Mouse (Mus musculus): ENCODE data around the gene Cers5. TPM values are rescaled to one million over a fixed set of nuclear protein-coding genes. Genes with fewer than 3 reads are reported as not detected.
"Not testable (repeated sequence)": the region's sequence is repeated elsewhere in the genome, so short reads cannot be mapped to it uniquely, and the experiment has no call there.

Cers5 gene
- 57.8 and 59.6 TPM in 2 replicates for polyA plus RNA-seq (2014; fragmentation: Nextera tagmentation; extraction: Ambion mirVana)

GRCm38 (mm10) chr15:99772881-99772924 is at the start of gene Cers5:
Gene Cers5, minus strand, starts transcription at chr15:99772885.
- peak within 1 kb of the TSS; percentile 90 for H3K4me2 ChIP-seq
- peak within 1 kb of the TSS; percentile 81 for H3K4me3 ChIP-seq (ENCODE audit: low read depth, low read length)
- not testable (repeated sequence) for H3K4me1 ChIP-seq (ENCODE audit: control insufficient read depth, insufficient read depth, low read length); H3K9me3 ChIP-seq (ENCODE audit: control insufficient read depth, low read length); DNase-seq (ENCODE audit: low spot score, missing footprints); ATAC-seq (ENCODE audit: low FRiP score); H3K27me3 ChIP-seq (ENCODE audit: control insufficient read depth, insufficient read depth, low read length); H3K36me3 ChIP-seq (ENCODE audit: control insufficient read depth, insufficient read depth, low read length)
- peak within 1 kb of the TSS; percentile 91 for H3K9ac ChIP-seq (ENCODE audit: low read length)
- H3K27ac ChIP-seq (ENCODE audit: low read depth, low read length) = peak within 1 kb of the TSS; percentile 85

DNA sequence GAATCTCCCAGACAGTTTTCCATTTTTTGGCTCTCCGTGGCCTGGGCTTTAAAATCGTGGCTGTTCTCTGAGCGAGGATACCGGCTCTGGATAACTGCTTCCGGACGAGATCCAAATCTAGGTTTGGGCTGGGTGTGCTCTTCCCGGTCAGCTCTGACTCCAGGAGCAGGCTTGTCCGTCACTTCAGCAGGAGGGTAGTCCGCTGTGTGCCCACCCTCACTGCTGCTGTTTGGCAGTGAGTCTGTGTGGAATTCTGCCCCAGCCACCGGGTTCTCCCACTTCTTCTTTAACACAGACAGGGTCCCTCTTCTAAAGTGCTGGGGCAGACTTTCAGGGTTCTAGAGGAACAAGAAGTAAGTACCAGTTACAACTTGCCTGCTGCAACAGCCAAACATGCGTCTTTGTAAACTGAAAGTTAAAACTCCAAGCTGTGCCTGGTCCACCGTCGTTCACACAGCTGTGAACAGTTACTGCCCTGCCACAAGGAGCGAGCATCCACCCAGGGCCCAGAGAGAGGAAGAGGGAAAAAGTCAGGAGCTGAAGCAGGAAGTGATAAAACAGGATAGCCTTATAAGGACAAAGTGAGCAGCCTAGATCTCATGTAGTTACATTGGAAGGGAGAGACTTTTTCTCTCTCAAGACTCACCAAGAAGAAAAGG is 47.1 kb upstream of the Cers5 start:
- no peaks in the 10 kb centered on the region for H3K36me3 ChIP-seq (ENCODE audit: control insufficient read depth, insufficient read depth, low read length)
- peak overlapping the region; percentile 83 for H3K27ac ChIP-seq (ENCODE audit: low read depth, low read length)
- H3K9me3 ChIP-seq (ENCODE audit: control insufficient read depth, low read length) = no peaks in the 10 kb centered on the region
- peak overlapping the region; percentile 8; the same call in 1 of the 2 replicates for H3K4me2 ChIP-seq
- DNase-seq (ENCODE audit: low spot score, missing footprints) (no peak), ATAC-seq (ENCODE audit: low FRiP score) (no peak)
- H3K4me1 ChIP-seq (ENCODE audit: control insufficient read depth, insufficient read depth, low read length) = peaks cover 25% of the 10 kb centered on the region
- H3K9ac ChIP-seq (ENCODE audit: low read length) = peak overlapping the region; percentile 52
- no peaks in the 10 kb centered on the region for H3K27me3 ChIP-seq (ENCODE audit: control insufficient read depth, insufficient read depth, low read length)
- WGBS = 70% methylated on average over 14 of the region's 14 CpGs
- no peak overlapping the region; the same call in 1 of the 2 replicates for H3K4me3 ChIP-seq (ENCODE audit: low read depth, low read length)

- Histone ChIP-seq H3K4me2 (peak overlapping the region; percentile 26), H3K9ac (ENCODE audit: low read length) (peak overlapping the region; percentile 52), H3K4me3 (ENCODE audit: low read depth, low read length) (no peak overlapping the region), H3K36me3 (ENCODE audit: control insufficient read depth, insufficient read depth, low read length) (no peaks in the 10 kb centered on the region), H3K27ac (ENCODE audit: low read depth, low read length) (peak overlapping the region; percentile 83), H3K9me3 (ENCODE audit: control insufficient read depth, low read length) (no peaks in the 10 kb centered on the region), H3K4me1 (ENCODE audit: control insufficient read depth, insufficient read depth, low read length) (peaks cover 25% of the 10 kb centered on the region), H3K27me3 (ENCODE audit: control insufficient read depth, insufficient read depth, low read length) (no peaks in the 10 kb centered on the region)
- WGBS = 38% methylated on average over 6 of the region's 6 CpGs
- ATAC-seq (ENCODE audit: low FRiP score) (no peak), DNase-seq (ENCODE audit: low spot score, missing footprints) (peak; percentile 92)
Observed at GRCm38 (mm10) chr15:99819109-99819440, 46.4 kb upstream of the Cers5 start.

DNA sequence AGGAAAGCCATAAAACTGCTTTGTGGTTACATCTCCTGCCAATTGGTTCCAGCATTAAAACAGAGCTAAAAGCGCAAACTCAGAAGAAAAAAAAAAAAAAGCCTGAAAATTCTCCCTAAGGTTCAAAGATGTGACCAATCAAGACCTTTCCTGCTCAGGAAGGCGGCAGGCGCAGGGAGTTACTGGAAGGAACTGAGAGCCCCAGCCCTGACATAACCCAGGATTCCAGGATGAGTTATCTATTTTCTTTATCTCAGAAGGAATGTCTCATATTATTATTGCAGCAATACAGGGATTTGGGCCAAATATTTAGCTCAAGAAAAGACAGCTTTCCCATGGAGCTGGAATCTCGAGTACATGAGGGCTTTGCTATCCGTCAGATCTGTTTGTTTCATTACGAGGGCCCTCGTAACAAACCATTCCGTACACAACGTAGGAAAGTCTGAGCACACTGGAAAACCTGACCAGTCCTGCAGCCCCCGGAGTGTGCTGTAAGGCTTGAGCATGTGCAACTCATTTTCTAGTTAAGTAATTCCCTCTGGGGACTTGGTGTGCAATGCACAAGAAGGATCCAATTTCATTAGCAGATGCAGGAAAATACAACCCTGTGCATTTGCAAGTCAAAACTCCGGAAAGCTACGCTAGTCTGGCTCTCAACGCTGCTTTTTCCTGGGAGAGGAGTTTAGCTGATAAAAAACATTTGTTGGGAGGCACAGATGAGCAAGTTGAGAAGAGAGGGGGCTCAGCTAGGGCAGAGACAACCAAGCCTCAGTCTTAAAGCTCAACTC is 45.8 kb upstream of the Cers5 start:
- Histone ChIP-seq H3K4me3 (ENCODE audit: low read depth, low read length) (no peak overlapping the region), H3K9me3 (ENCODE audit: control insufficient read depth, low read length) (no peaks in the 10 kb centered on the region), H3K4me1 (ENCODE audit: control insufficient read depth, insufficient read depth, low read length) (peaks cover 25% of the 10 kb centered on the region), H3K36me3 (ENCODE audit: control insufficient read depth, insufficient read depth, low read length) (no peaks in the 10 kb centered on the region), H3K27me3 (ENCODE audit: control insufficient read depth, insufficient read depth, low read length) (no peaks in the 10 kb centered on the region), H3K4me2 (peak overlapping the region; percentile 26), H3K27ac (ENCODE audit: low read depth, low read length) (peak overlapping the region; percentile 83), H3K9ac (ENCODE audit: low read length) (peak overlapping the region; percentile 52)
- ATAC-seq (ENCODE audit: low FRiP score) (no peak), DNase-seq (ENCODE audit: low spot score, missing footprints) (peak; percentile 93)
- 27% methylated on average over 13 of the region's 13 CpGs for WGBS

GRCm38 (mm10) chr15:99817343-99818235 is 44.9 kb upstream of the Cers5 start:
- no peaks in the 10 kb centered on the region for H3K9me3 ChIP-seq (ENCODE audit: control insufficient read depth, low read length)
- H3K36me3 ChIP-seq (ENCODE audit: control insufficient read depth, insufficient read depth, low read length) = no peaks in the 10 kb centered on the region
- DNase-seq (ENCODE audit: low spot score, missing footprints) (peak; percentile 88), ATAC-seq (ENCODE audit: low FRiP score) (peak; percentile 68; the same call in 1 of the 2 replicates)
- 40% methylated on average over 8 of the region's 8 CpGs for WGBS
- H3K4me1 ChIP-seq (ENCODE audit: control insufficient read depth, insufficient read depth, low read length) = peaks cover 25% of the 10 kb centered on the region
- H3K4me3 ChIP-seq (ENCODE audit: low read depth, low read length) = no peak overlapping the region
- H3K27ac ChIP-seq (ENCODE audit: low read depth, low read length) = peak overlapping the region; percentile 28
- no peak overlapping the region for H3K4me2 ChIP-seq
- no peaks in the 10 kb centered on the region for H3K27me3 ChIP-seq (ENCODE audit: control insufficient read depth, insufficient read depth, low read length)
- H3K9ac ChIP-seq (ENCODE audit: low read length) = no peak overlapping the region

DNA sequence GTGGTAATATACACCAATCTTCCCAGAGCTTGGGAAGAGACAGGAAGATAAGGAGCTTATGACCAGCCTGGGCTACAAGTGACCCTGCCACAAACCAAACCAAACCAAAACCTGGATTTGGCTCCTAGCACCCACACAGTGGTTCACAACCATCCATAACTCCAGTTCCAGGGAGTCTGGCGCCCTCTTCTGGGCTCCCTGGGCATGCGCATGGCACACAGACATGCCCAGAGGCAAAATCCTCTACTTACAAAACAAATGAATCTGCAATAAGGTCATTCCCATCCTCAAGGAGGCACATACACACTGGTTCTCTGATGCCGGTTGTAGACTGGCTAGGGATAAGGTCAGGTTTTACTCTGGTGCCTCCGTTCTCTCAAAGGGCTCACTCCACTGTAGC is 43.3 kb upstream of the Cers5 start:
- no peak overlapping the region for H3K27ac ChIP-seq (ENCODE audit: low read depth, low read length)
- ATAC-seq (ENCODE audit: low FRiP score) = no peak
- H3K9ac ChIP-seq (ENCODE audit: low read length) = no peak overlapping the region
- no peak overlapping the region for H3K4me3 ChIP-seq (ENCODE audit: low read depth, low read length)
- DNase-seq (ENCODE audit: low spot score, missing footprints) = no peak
- H3K4me2 ChIP-seq = no peak overlapping the region
- H3K9me3 ChIP-seq (ENCODE audit: control insufficient read depth, low read length) = no peaks in the 10 kb centered on the region
- peaks cover 23% of the 10 kb centered on the region for H3K4me1 ChIP-seq (ENCODE audit: control insufficient read depth, insufficient read depth, low read length)
- no peaks in the 10 kb centered on the region for H3K27me3 ChIP-seq (ENCODE audit: control insufficient read depth, insufficient read depth, low read length)
- no peaks in the 10 kb centered on the region for H3K36me3 ChIP-seq (ENCODE audit: control insufficient read depth, insufficient read depth, low read length)
- WGBS = 91% methylated on average over 4 of the region's 4 CpGs

DNA sequence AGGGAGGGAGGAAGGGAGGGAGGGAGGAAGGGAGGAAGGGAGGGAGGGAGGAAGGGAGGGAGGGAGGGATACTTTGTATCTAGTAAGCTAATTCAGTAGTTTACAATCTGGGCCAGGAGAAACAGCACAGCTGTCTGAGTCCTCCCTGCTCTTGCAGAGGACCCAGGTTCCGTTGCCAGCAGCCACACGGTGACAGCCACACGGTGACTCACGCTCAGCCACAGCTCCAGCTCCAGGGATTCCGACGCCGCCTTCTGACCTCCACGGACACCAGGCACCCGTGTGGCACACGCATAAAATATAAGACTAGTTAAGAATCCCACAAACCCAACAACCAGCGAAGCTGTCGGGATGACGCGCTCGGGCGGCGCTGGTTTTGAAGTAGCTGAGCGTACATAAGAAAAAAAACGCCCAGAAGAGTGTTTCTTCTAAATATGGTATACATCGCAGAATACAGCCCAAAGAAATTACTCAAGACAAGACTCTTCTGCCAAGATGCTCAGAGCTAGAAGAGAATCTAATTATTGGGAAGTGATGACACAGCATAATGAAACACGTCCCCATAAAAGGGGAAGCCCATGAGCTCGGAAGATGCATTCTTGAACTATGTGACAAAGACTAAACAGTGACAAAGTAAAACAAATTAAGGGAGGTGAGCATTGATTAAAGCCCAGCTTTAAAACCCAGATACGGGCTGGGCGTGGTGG is 42.0 kb upstream of the Cers5 start:
- no peak for ATAC-seq (ENCODE audit: low FRiP score)
- no peak overlapping the region for H3K9ac ChIP-seq (ENCODE audit: low read length)
- WGBS = 95% methylated on average over 24 of the region's 24 CpGs

GRCm38 (mm10) chr15:99813639-99814038 is 41.0 kb upstream of the Cers5 start:
- Histone ChIP-seq H3K36me3 (ENCODE audit: control insufficient read depth, insufficient read depth, low read length) (no peaks in the 10 kb centered on the region), H3K4me1 (ENCODE audit: control insufficient read depth, insufficient read depth, low read length) (peaks cover 9% of the 10 kb centered on the region), H3K9me3 (ENCODE audit: control insufficient read depth, low read length) (no peaks in the 10 kb centered on the region), H3K9ac (ENCODE audit: low read length) (no peak overlapping the region), H3K27me3 (ENCODE audit: control insufficient read depth, insufficient read depth, low read length) (no peaks in the 10 kb centered on the region), H3K4me3 (ENCODE audit: low read depth, low read length) (no peak overlapping the region), H3K27ac (ENCODE audit: low read depth, low read length) (no peak overlapping the region), H3K4me2 (no peak overlapping the region)
- DNase-seq (ENCODE audit: low spot score, missing footprints) = no peak
- 90% methylated on average over 6 of the region's 6 CpGs for WGBS
- no peak for ATAC-seq (ENCODE audit: low FRiP score)

More for the DNA sequence above, 42.0 kb upstream of the Cers5 start:
- Histone ChIP-seq H3K27me3 (ENCODE audit: control insufficient read depth, insufficient read depth, low read length) (no peaks in the 10 kb centered on the region), H3K36me3 (ENCODE audit: control insufficient read depth, insufficient read depth, low read length) (no peaks in the 10 kb centered on the region), H3K4me1 (ENCODE audit: control insufficient read depth, insufficient read depth, low read length) (peaks cover 20% of the 10 kb centered on the region), H3K9me3 (ENCODE audit: control insufficient read depth, low read length) (no peaks in the 10 kb centered on the region), H3K4me3 (ENCODE audit: low read depth, low read length) (no peak overlapping the region), H3K27ac (ENCODE audit: low read depth, low read length) (no peak overlapping the region), H3K4me2 (no peak overlapping the region)
- DNase-seq (ENCODE audit: low spot score, missing footprints) = no peak
